13 mouse cellular contexts compared by ENCODE assay signal in the genomic region with DNA sequence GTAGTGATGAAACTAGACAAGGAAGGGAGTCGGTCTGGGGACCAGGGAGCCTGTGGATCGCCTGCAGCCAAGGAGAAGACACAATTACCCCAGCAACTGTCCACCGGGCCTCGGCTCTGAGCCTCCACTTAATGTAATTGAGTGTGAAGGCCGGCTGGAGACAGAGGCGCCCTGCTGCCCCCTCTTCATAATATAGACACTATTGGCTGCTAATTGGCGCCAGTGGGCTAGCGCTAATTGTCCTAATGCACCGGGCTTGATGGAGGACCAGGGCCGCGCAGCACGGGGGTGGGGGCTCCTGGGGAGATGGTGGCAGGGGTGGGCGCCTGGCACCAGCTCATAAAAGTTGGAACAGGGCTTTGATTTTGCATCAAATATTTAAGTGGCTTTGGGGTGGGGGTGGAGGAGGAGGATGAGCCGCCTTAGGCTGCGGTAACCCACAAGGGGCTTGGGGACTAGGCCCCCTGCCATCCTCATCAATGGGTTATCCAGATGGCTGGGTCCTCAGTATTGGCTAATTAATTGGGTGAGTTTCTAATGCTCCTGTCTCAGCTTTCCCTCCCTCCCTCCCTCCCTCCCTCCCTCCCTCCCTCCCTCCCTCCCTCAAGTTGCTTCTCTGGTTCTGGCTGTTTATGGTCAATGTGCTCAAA.
DNase-seq lines count a peak whose midpoint lies in the region; ATAC-seq and TF ChIP-seq lines count a peak whose summit lies in the region.
"Had no signal": no experiment of that assay in that cellular context is flagged by ENCODE, and none has a peak within 500 bp of the region (broad histone marks: within the 10 kb centered on the region; RNA-seq: fewer than 3 reads in every experiment).

No protein-coding gene starts in this region.

- H3K4me3 ChIP-seq in forebrain, embryonic 12.5 days (replicated peaks) = no peak overlapping the region; the same call in 1 of the 2 replicates
- no peak overlapping the region for H3K4me3 ChIP-seq in hindbrain, postnatal 0 days (ENCODE audit: low read length)
- no peak overlapping the region for H3K4me3 ChIP-seq in neural tube, embryonic 13.5 days
- no peak overlapping the region for H3K4me3 ChIP-seq in kidney, embryonic 16.5 days (ENCODE audit: low read length)
- H3K4me3 ChIP-seq: embryonic facial prominence, embryonic 15.5 days; heart, embryonic 12.5 days had no signal

- peak; percentile 82 for ATAC-seq in forebrain, embryonic 12.5 days (ENCODE audit: low FRiP score)
- ATAC-seq in hindbrain, postnatal 0 days = no peak
- ATAC-seq in neural tube, embryonic 13.5 days (ENCODE audit: low read depth) = peak; percentile 71
- ATAC-seq in kidney, embryonic 16.5 days (ENCODE audit: low FRiP score, low TSS enrichment) = no peak

- no peak for TF ChIP-seq CTCF in hindbrain, postnatal 0 days (IDR thresholded peaks at IDR 0.05; ENCODE audit: low read depth)

- DNase-seq in embryo, embryonic 9.5 days (ENCODE audit: extremely low spot score) = peak; percentile 32
- DNase-seq in hindbrain, postnatal 0 days (ENCODE audit: low spot score) = peak; percentile 19
- DNase-seq in spleen, postnatal 14 days (ENCODE audit: low spot score in 2 of 2) = no peak
- no peak for DNase-seq in heart, adult 8-10 months (ENCODE audit: low spot score)
- DNase-seq: adrenal gland, postnatal 25 days; left cerebral cortex, postnatal 4 days; lung, adult 18-20 months; spleen, adult 18-20 months had no signal

- H3K9me3 ChIP-seq in forebrain, embryonic 12.5 days = peaks cover 4% of the 10 kb centered on the region; the same call in 1 of the 2 replicates
- H3K9me3 ChIP-seq in hindbrain, postnatal 0 days (ENCODE audit: low read length) = no peaks in the 10 kb centered on the region
- no peaks in the 10 kb centered on the region for H3K9me3 ChIP-seq in neural tube, embryonic 13.5 days
- peaks cover 3% of the 10 kb centered on the region for H3K9me3 ChIP-seq in kidney, embryonic 16.5 days (ENCODE audit: low read length)
- H3K9me3 ChIP-seq: embryonic facial prominence, embryonic 15.5 days had no signal

- H3K36me3 ChIP-seq in forebrain, embryonic 12.5 days (replicated peaks) = no peaks in the 10 kb centered on the region
- no peaks in the 10 kb centered on the region for H3K36me3 ChIP-seq in hindbrain, postnatal 0 days (ENCODE audit: insufficient read depth, low read length)
- no peaks in the 10 kb centered on the region for H3K36me3 ChIP-seq in neural tube, embryonic 13.5 days
- no peaks in the 10 kb centered on the region for H3K36me3 ChIP-seq in kidney, embryonic 16.5 days (ENCODE audit: insufficient read depth, low read length)
- H3K36me3 ChIP-seq: embryonic facial prominence, embryonic 15.5 days; heart, embryonic 12.5 days had no signal

- WGBS in forebrain, embryonic 12.5 days = 3% methylated on average over 15 of the region's 15 CpGs
- WGBS in hindbrain, postnatal 0 days = 15% methylated on average over 15 of the region's 15 CpGs
- 4% methylated on average over 15 of the region's 15 CpGs for WGBS in neural tube, embryonic 13.5 days
- 21% methylated on average over 15 of the region's 15 CpGs for WGBS in kidney, embryonic 16.5 days

- peak overlapping the region; percentile 56 for H3K27ac ChIP-seq in forebrain, embryonic 12.5 days
- H3K27ac ChIP-seq in hindbrain, postnatal 0 days = no peak overlapping the region
- H3K27ac ChIP-seq in neural tube, embryonic 13.5 days (replicated peaks) = no peak overlapping the region
- no peak overlapping the region for H3K27ac ChIP-seq in kidney, embryonic 16.5 days (ENCODE audit: low read length)
- H3K27ac ChIP-seq: embryonic facial prominence, embryonic 15.5 days had no signal

- peaks cover 15% of the 10 kb centered on the region; the same call in 1 of the 2 replicates for H3K27me3 ChIP-seq in forebrain, embryonic 12.5 days
- no peaks in the 10 kb centered on the region for H3K27me3 ChIP-seq in hindbrain, postnatal 0 days (ENCODE audit: insufficient read depth, low read length)
- H3K27me3 ChIP-seq in neural tube, embryonic 13.5 days = peaks cover 13% of the 10 kb centered on the region
- H3K27me3 ChIP-seq in kidney, embryonic 16.5 days (ENCODE audit: insufficient read depth, low read length) = 0 out of 2 replicates have a peak, but pooled peaks cover 2% of the 10 kb centered on the region
- H3K27me3 ChIP-seq: embryonic facial prominence, embryonic 15.5 days had no signal

- peak overlapping the region; percentile 31 for H3K4me2 ChIP-seq in forebrain, embryonic 12.5 days
- H3K4me2 ChIP-seq in hindbrain, postnatal 0 days (ENCODE audit: low read depth, low read length) = no peak overlapping the region
- no peak overlapping the region for H3K4me2 ChIP-seq in neural tube, embryonic 13.5 days
- H3K4me2 ChIP-seq in kidney, embryonic 16.5 days (replicated peaks; ENCODE audit: low read depth, low read length) = no peak overlapping the region
- H3K4me2 ChIP-seq: embryonic facial prominence, embryonic 15.5 days; heart, embryonic 12.5 days had no signal

- peaks cover 18% of the 10 kb centered on the region for H3K4me1 ChIP-seq in forebrain, embryonic 12.5 days
- H3K4me1 ChIP-seq in hindbrain, postnatal 0 days (ENCODE audit: insufficient read depth, low read length) = no peaks in the 10 kb centered on the region
- H3K4me1 ChIP-seq in neural tube, embryonic 13.5 days (replicated peaks) = peaks cover 16% of the 10 kb centered on the region
- H3K4me1 ChIP-seq in kidney, embryonic 16.5 days (ENCODE audit: insufficient read depth, low read length) = peaks cover 4% of the 10 kb centered on the region; the same call in 1 of the 2 replicates
- H3K4me1 ChIP-seq: heart, embryonic 12.5 days had no signal

- no peak overlapping the region for H3K9ac ChIP-seq in forebrain, embryonic 12.5 days
- H3K9ac ChIP-seq in hindbrain, postnatal 0 days (replicated peaks; ENCODE audit: low read length) = no peak overlapping the region
- no peak overlapping the region for H3K9ac ChIP-seq in neural tube, embryonic 13.5 days
- H3K9ac ChIP-seq in kidney, embryonic 16.5 days (replicated peaks; ENCODE audit: low read length) = no peak overlapping the region
- H3K9ac ChIP-seq: embryonic facial prominence, embryonic 15.5 days; heart, embryonic 12.5 days had no signal

Comparison
In these comparisons a context has a peak if more than half of its experiments do, and no peak if none do; other contexts are left out.
1. DNase-seq: peak in embryo, embryonic 9.5 days (single experiment) and hindbrain, postnatal 0 days (single experiment); none in spleen, postnatal 14 days (0 of 2) and heart, adult 8-10 months (single experiment).
2. ATAC-seq: peak in forebrain, embryonic 12.5 days (single experiment) and neural tube, embryonic 13.5 days (single experiment); none in hindbrain, postnatal 0 days (single experiment) and kidney, embryonic 16.5 days (single experiment).